Mouse (Mus musculus): ENCODE measurements at regions not wholly inside any gene's neighbourhood (a gene's known extent, or its start where the extent isn't known, plus 50 kb on each side); places are given as distances from the start of the nearest gene placed in this dataset.

- DNase-seq, result no peak
These were observed 90.1 kb downstream of the Tmem200c start for GRCm38 (mm10) chr17:68916531-68916930.

- no peak for DNase-seq
These were observed 91.8 kb downstream of the Tmem200c start for GRCm38 (mm10) chr17:68918228-68918627.

DNA sequence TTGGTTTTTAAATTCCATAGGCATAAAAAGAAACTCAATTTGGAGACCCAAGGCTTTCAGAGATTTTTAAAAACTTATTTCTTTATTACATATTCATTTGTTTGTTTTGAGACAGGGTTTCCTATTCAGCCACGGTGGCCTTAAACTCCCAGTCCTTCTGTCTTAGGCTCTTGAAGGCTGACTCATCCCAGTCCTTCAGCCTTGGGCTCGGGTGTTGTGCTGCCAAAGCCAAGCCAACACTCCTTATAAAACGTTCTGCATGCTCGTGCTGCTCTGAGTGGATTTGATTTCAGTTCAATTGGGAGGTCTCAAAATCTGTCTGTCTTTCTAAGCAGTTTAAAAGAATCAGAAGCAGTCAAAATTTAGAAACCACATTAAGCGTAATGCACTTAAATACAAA, 96.8 kb downstream of the Tmem200c start:
- DNase-seq, result no peak

- no peak for DNase-seq
These were observed 101.0 kb downstream of the Tmem200c start for GRCm38 (mm10) chr17:68927418-68927817.

GRCm38 (mm10) chr17:68928691-68929090, 102.3 kb downstream of the Tmem200c start:
- no peak for DNase-seq

GRCm38 (mm10) chr17:68933265-68933664, 106.8 kb downstream of the Tmem200c start:
- no peak for DNase-seq

DNA sequence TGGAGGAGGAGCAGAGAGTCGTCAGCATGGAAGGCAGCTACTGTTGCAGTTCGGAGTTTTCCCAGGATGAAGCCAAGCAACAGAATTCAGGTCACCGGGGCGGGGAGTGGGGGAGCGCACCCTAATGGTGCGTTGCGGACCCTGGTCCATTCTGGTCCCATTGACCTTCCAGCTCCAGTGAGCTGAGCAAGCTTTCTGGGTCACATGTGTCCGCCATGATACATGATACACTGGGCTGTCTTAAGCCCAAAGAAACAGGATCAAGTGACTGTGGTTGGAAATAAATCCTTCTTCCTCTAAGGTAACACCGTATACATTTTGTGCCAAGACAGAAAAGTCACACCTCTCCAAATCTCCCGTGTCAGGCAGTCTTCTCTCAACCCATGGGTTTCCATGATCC, 107.6 kb downstream of the Tmem200c start:
- no peak for DNase-seq

GRCm38 (mm10) chr17:68936016-68936415, 109.6 kb downstream of the Tmem200c start:
- DNase-seq, result no peak

DNA sequence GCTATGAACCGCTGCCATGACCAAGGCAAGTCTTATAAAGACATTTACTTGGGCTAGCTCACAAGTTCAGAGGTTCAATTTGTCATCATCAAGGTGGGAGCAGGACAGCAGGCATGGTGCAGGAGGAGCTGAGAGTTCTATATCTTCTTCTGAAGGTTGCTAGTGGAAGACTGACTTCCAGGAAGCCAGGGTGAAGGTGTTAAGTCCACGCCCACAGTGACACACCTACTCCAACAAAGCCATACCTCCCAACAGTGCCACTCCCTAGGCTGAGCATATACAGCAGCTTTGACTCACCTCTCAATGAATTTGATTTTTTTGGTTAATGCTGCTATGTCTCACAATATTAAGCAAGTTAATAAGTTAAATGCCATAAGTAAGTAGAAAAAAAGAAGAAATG, 119.2 kb upstream of the Epb41l3 start:
- DNase-seq, result no peak

DNA sequence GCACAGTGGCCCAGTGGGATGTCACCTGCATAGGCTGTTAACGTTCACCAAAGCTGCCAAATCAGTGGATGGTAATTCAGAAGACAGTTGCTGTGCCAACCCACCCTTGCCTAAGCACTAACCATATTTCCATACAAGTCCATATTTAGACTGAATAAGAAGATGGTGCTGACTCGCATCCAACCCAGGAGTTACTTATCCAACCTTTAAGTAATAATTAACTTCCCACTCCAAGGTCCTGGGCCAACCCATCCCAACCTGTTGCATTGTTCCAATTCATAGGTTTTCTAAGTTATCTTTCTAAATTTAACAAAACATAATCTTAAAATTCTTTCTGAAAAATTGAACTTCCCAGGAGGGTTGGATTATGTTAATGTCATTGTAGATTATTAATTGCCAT, 114.3 kb upstream of the Epb41l3 start:
- DNase-seq, result no peak

DNA sequence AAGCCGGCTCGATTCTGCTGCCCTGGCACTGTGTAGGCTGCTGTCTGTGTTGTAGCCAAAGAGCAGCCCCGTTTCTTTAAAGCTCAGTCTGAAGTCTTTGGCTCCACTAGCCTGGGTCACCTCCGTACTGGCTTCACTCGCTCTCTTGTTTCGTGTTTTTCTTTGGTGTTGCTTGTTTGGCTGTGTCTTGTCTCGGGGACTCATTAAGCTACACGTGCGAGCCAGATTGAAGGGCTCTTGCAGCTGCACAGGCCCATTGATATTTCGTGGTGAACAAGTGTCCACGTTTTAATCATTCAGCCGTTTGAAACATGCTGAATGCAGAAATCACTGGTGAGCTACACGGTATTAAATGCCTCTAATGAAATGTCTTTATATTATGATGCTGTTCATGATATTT, 99.9 kb upstream of the Epb41l3 start:
- no peak for DNase-seq

DNA sequence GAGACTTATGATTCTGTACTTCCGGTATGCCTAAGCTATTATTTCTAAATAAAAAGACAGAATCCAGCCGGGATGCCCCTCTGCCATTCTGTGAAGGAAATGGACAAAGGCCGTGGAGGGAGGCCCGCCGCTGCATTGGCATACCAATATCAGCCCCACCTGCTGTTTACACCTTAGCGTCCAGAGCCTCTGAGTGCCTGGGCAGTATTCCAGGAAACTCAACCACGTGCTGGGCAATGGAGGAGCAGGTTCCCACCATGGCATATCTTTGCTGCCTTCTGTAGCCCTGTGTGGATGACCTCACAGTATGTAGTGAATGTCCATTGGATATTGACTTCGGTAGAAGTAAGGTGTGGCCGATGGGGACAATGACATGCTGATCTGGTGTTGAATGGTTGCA, 97.3 kb upstream of the Epb41l3 start:
- DNase-seq, result no peak

GRCm38 (mm10) chr17:68981120-68981519, 94.4 kb upstream of the Epb41l3 start:
- no peak for DNase-seq

GRCm38 (mm10) chr17:68982094-68982493, 93.4 kb upstream of the Epb41l3 start:
- DNase-seq, result no peak

GRCm38 (mm10) chr17:68999913-69000312, 75.6 kb upstream of the Epb41l3 start:
- no peak for DNase-seq

DNA sequence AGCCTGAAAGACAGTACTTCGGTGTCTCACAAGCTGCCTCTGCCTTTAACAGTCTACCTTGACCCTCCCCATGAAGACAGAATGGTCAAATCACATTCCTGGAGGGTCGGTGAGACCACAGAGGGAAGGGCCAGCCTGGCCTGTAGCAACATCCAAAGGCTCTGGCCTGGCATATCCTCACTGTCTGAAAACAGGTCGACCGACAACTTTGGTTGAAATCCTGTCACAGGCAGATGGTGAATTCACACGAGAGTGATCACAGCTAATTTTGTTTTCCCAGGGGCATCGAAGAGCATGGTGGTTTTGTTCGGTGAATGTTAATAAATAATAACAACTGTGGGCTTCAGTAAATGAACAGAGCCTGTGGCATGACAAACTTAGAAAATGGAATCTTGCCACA, 71.4 kb upstream of the Epb41l3 start:
- no peak for DNase-seq

- DNase-seq, result peak; percentile 10
These were observed 69.2 kb upstream of the Epb41l3 start for GRCm38 (mm10) chr17:69006272-69006671.
